Mouse (Mus musculus) liver, embryonic 13.5 days (tissue): ENCODE measurements around the gene Trp53. TPM values are rescaled to one million over a fixed set of nuclear protein-coding genes. Genes with fewer than 3 reads are reported as not detected.
A peak's percentile ranks its signal among the peaks of the same experiment; 100 is the strongest.

ENCODE experiments used
- ATAC-seq: fragments of 200-750 bp; cut with Nextera tagmentation; 2 replicates; pipeline ENCODE4 v1.8.0; 2017; ENCODE audit warnings: low read depth, mild to moderate bottlenecking, moderate number of reproducible peaks, moderate library complexity
- DNase-seq: peaks from one replicate; pipeline ENCODE4 v3.0.0; 2022
- H3K27ac ChIP-seq: fragments of 300-500 bp; sonication (generic); 2 replicates; pipeline ENCODE4 v1.5.1; 2015; ENCODE audit warnings: moderate library complexity, mild to moderate bottlenecking, inconsistent platforms
- H3K27me3 ChIP-seq: fragments of 300-500 bp; sonication (generic); 2 replicates; pipeline ENCODE4 v1.6.1; 2015; ENCODE audit warnings: mild to moderate bottlenecking, inconsistent platforms
- H3K36me3 ChIP-seq: fragments of 300-500 bp; sonication (generic); 2 replicates; pipeline ENCODE4 v1.6.1; 2015; ENCODE audit warnings: mild to moderate bottlenecking, inconsistent platforms
- H3K4me1 ChIP-seq: fragments of 300-500 bp; sonication (generic); replicated peaks from 2 replicates; pipeline ENCODE4 v1.6.1; 2015; ENCODE audit warnings: inconsistent platforms
- H3K4me2 ChIP-seq: fragments of 300-500 bp; sonication (generic); 2 replicates; pipeline ENCODE4 v1.6.1; 2015; ENCODE audit warnings: inconsistent platforms, mild to moderate bottlenecking, moderate library complexity
- H3K4me3 ChIP-seq: fragments of 300-500 bp; sonication (generic); replicated peaks from 2 replicates; pipeline ENCODE4 v1.5.1; 2015; ENCODE audit warnings: mild to moderate bottlenecking, inconsistent platforms
- H3K9ac ChIP-seq: fragments of 300-500 bp; sonication (generic); 2 replicates; pipeline ENCODE4 v1.6.1; 2015; ENCODE audit warnings: mild to moderate bottlenecking, inconsistent platforms
- H3K9me3 ChIP-seq: fragments of 300-500 bp; sonication (generic); replicated peaks from 2 replicates; pipeline ENCODE4 v1.6.1; 2016; ENCODE audit warnings: inconsistent platforms
- WGBS: fragments of 180-500 bp; shearing (Covaris S2); methylation state at CpG from one replicate; pipeline ENCODE4 v1.1.7; 2015; ENCODE audit not compliant: insufficient replicate concordance; 5-methylcytosine and 5-hydroxymethylcytosine counted together
- microRNA counts: library from miRNA; unstranded; fragments of <30 nt; microRNA quantifications from one replicate; lab custom pipeline; 2016
- microRNA-seq: library from miRNA; unstranded; fragments of <30 nt; microRNA quantifications from one replicate; pipeline ENCODE4, GENCODE M21; 2016
- polyA plus RNA-seq: library from polyadenylated mRNA; unstranded; fragments of >200 nt; fragmentation: Nextera tagmentation; extraction: Ambion mirVana; gene quantifications from 2 replicates; pipeline ENCODE4 v1.2.1, GENCODE M21; 2015

Gene Trp53
- polyA plus RNA-seq, 1 experiment from 2014 or later, result 83.0 TPM

- ATAC-seq, result peak; percentile 55
- DNase-seq, result no peak
- Histone ChIP-seq H3K4me2 (peak overlapping the region; percentile 91), H3K4me3 (peak overlapping the region; percentile 93), H3K4me1 (peaks cover 48% of the 10 kb centered on the region), H3K27me3 (no peaks in the 10 kb centered on the region), H3K27ac (peak overlapping the region; percentile 95), H3K36me3 (peaks cover 5% of the 10 kb centered on the region; the same call in 1 of the 2 replicates), H3K9me3 (no peaks in the 10 kb centered on the region), H3K9ac (peak overlapping the region; percentile 97)
- WGBS, result under 1% methylated on average over 50 of the region's 50 CpGs
These were observed 53.1 kb downstream of the Trp53 start for GRCm38 (mm10) chr11:69633128-69633866.

DNA sequence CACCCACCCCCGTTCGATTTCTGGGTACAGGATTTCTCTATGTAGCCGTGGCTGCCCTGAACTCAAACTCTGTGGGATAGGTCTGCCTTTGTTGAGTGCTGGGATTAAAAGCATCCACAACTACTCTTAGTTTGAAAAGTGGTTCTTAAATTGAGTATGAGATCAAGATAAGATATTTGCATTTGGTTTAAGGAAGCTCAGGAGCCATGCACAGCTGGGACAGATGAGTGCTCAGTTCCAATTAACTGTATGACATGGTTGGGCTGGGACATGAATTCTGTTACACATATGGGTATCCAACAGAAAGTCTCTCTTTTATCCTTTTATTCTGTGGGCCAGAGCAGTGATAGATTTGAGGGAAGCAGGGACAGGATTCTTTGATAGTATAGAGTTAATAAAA is 55.3 kb downstream of the Trp53 start:
- ATAC-seq (no peak), DNase-seq (no peak)
- H3K9me3 ChIP-seq, result no peaks in the 10 kb centered on the region
- H3K4me2 ChIP-seq, result peak overlapping the region; percentile 4
- WGBS, result 81% methylated on average over 3 of the region's 3 CpGs
- H3K27ac ChIP-seq, result no peak overlapping the region
- no peak overlapping the region; the same call in 1 of the 2 replicates for H3K4me3 ChIP-seq
- peak overlapping the region; percentile 97; the same call in 1 of the 2 replicates for H3K9ac ChIP-seq
- no peaks in the 10 kb centered on the region for H3K27me3 ChIP-seq
- peaks cover 45% of the 10 kb centered on the region for H3K4me1 ChIP-seq
- peaks cover 21% of the 10 kb centered on the region for H3K36me3 ChIP-seq

MicroRNA genes within 50 kb of the gene (microRNA counts, 519-probe panel; counts per million panel counts)
- 4,204 counts per million, percentile 35 among the panel's probes with 10 or more counts for microRNA mmu-miR-467f (lab: Ali Mortazavi, UCI)

Small RNA genes within 50 kb of the gene (microRNA-seq; reads per million reads assigned to microRNA genes)
- not detected for gene Mir467f

Other genes starting within 250 kb of the Trp53 start
- gene Rnf227, start 239.9 kb upstream of the Trp53 start, polyA plus RNA-seq, result 0.92 and 1.1 TPM in 2 replicates
- gene Chd3, start 211.0 kb upstream of the Trp53 start, polyA plus RNA-seq, result 2.6 and 4.4 TPM in 2 replicates
- 102 and 105 TPM in 2 replicates for gene Naa38, start 184.9 kb upstream of the Trp53 start, polyA plus RNA-seq
- 10.3 and 13.0 TPM in 2 replicates for gene Cyb5d1, start 184.7 kb upstream of the Trp53 start, polyA plus RNA-seq
- gene Tmem88, start 182.1 kb upstream of the Trp53 start, polyA plus RNA-seq, result 8.9 and 9.5 TPM in 2 replicates
- 4.8 and 5.1 TPM in 2 replicates for gene Kdm6b, start 166.7 kb upstream of the Trp53 start, polyA plus RNA-seq
- gene Dnah2, start 31.2 kb upstream of the Trp53 start, polyA plus RNA-seq, result 0.06 and 0.12 TPM in 2 replicates
- gene Efnb3, start 20.2 kb upstream of the Trp53 start, polyA plus RNA-seq, result 0.75 and 0.85 TPM in 2 replicates
- 23.1 and 23.7 TPM in 2 replicates for gene Wrap53, start 104 bp upstream of the Trp53 start, polyA plus RNA-seq
- gene Atp1b2, start 25.6 kb downstream of the Trp53 start, polyA plus RNA-seq, result 21.7 and 30.8 TPM in 2 replicates
- 33.4 and 34.8 TPM in 2 replicates for gene Shbg, start 37.5 kb downstream of the Trp53 start, polyA plus RNA-seq
- 11.6 and 12.3 TPM in 2 replicates for gene Sat2, start 41.7 kb downstream of the Trp53 start, polyA plus RNA-seq
- gene Fxr2, start 52.6 kb downstream of the Trp53 start, polyA plus RNA-seq, result 7.9 and 8.2 TPM in 2 replicates
- gene Sox15, start 75.0 kb downstream of the Trp53 start, polyA plus RNA-seq, result not detected in 2 replicates
- 36.9 and 39.2 TPM in 2 replicates for gene Mpdu1, start 82.3 kb downstream of the Trp53 start, polyA plus RNA-seq
- gene Cd68, start 85.8 kb downstream of the Trp53 start, polyA plus RNA-seq, result 17.3 and 17.4 TPM in 2 replicates
- 351 and 453 TPM in 2 replicates for gene Eif4a1, start 92.1 kb downstream of the Trp53 start, polyA plus RNA-seq
- gene Senp3, start 101.7 kb downstream of the Trp53 start, polyA plus RNA-seq, result 37.3 and 38.6 TPM in 2 replicates
- 0.10 TPM in 1 of 2 replicates, not detected in the other for gene Tnfsf13, start 105.4 kb downstream of the Trp53 start, polyA plus RNA-seq
- 2.1 and 2.6 TPM in 2 replicates for gene Tnfsf12, start 115.5 kb downstream of the Trp53 start, polyA plus RNA-seq
- gene Tnfsfm13, start 115.7 kb downstream of the Trp53 start, polyA plus RNA-seq, result 1.1 and 1.4 TPM in 2 replicates
- gene Polr2a, start 178.3 kb downstream of the Trp53 start, polyA plus RNA-seq, result 9.6 and 10.8 TPM in 2 replicates
- not detected in 2 replicates for gene Slc35g3, start 181.6 kb downstream of the Trp53 start, polyA plus RNA-seq
- gene Zbtb4, start 185.6 kb downstream of the Trp53 start, polyA plus RNA-seq, result 0.38 and 0.43 TPM in 2 replicates
- 0.43 and 0.59 TPM in 2 replicates for gene Chrnb1, start 215.6 kb downstream of the Trp53 start, polyA plus RNA-seq
- gene Fgf11, start 221.5 kb downstream of the Trp53 start, polyA plus RNA-seq, result 0.07 and 0.20 TPM in 2 replicates
- gene Tmem102, start 225.3 kb downstream of the Trp53 start, polyA plus RNA-seq, result 0.46 and 0.50 TPM in 2 replicates
- gene Gm39566, start 234.9 kb downstream of the Trp53 start, polyA plus RNA-seq, result not detected in 2 replicates
- gene Spem2, start 238.1 kb downstream of the Trp53 start, polyA plus RNA-seq, result not detected in 2 replicates
- not detected in 2 replicates for gene Spem1, start 241.8 kb downstream of the Trp53 start, polyA plus RNA-seq